Mouse (Mus musculus) cerebellum, postnatal 36 days (tissue): ENCODE results near the gene Nlrp9a.
"Not testable (repeated sequence)": the region's sequence is repeated elsewhere in the genome, so short reads cannot be mapped to it uniquely, and the experiment has no call there.

Source experiments
- DNase-seq, 2 experiments: peaks; one replicate each; pipeline ENCODE4 v3.0.0; 2021 to 2022; ENCODE audit warnings: mixed read lengths in 2 of 2

Nlrp9a gene

DNA sequence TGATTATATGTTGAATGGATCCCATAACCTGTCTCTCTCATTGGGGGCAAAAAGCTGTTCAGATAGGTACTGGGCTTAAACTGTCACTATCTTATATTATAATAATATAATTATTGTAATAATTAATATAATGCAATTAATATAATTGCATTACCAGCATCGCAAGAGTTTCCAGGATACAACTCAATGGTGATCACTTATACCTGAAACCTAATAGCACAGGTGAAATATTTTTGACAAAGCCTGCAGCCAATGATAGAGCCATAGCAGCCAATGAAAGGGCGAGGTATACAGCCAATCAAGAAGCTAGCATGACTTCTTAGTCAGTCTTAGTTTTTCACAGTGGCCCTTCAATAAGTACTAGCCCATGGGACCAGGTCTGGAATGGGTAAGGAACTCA lies at the start of gene Nlrp9a:
Nlrp9a (plus strand) TSS at position 301 of the 400 bp plus-strand sequence.
- not testable (repeated sequence) for DNase-seq

GRCm38 (mm10) chr7:26489514-26489913 lies 45.3 kb upstream of the Nlrp9a start:
- not testable (repeated sequence) for DNase-seq

DNA sequence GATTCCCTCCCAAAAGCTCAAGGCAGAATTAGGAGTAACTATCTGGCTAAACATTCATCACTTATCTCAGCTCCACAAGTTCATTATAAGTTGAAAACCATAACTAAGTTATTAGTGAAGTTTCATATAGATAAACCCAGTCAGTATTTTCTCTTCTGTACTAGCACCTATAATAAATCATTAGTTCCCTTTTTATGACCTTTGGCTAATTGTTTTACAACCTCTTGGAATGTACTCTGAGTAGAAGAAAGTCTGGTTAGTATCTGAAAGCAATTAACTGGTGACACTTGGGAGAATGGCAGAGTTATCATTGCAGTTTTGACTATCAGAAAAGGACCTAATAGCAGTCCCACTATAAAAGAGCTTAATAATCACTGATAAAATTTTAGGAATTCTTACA lies 54.3 kb downstream of the Nlrp9a start:
- no peak for DNase-seq

DNA sequence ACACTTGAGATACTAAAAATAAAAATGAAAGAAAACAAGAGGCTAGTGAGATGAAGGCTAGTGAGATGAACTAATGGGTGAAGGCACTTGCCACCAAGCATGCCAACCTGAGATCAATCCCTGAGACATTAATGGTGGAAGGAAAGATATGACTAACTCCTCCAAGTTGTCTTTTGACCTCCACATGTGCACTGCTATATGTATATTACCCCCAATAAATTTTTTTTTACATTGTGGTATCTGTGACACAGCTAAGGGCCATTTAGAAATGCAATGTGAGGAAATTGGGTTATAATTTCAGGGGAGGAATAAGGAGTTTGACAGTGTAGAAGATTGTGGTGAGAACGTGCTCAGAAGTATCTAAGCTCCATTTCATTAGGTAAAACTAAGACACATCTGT lies 55.0 kb downstream of the Nlrp9a start:
- no peak for DNase-seq

DNA sequence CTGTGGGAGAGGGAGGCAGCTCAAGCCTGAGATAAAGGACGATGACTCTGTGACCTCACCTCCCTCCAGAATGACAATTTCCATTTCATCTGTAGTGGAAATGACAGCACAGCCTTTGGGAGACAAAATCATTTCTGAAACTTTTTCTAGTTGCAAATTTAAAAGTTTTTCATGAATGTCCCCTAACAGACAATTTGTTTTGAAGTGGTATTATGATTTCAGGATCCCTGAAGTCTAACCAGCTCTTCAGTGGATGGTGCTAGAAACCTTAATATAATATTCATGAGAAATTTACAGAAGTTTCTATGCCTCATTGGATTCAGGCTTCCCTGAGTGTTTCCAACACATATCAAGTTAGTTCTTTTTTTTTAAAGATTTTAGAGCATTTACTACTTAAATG lies 83.5 kb downstream of the Nlrp9a start, which contains the start of gene Vmn1r185:
Vmn1r185 (minus strand) TSS at position 101 of the 400 bp plus-strand sequence.
- DNase-seq = not testable (repeated sequence)
